Mouse (Mus musculus) bone marrow macrophage, adult 2 months (primary cell): ENCODE measurements at regions not wholly inside any gene's neighbourhood (a gene's known extent, or its start where the extent isn't known, plus 50 kb on each side); places are given as distances from the start of the nearest gene placed in this dataset.

ENCODE experiments used
- CTCF ChIP-seq: IDR thresholded peaks from 2 replicates; pipeline ENCODE4 v1.5.1; 2012; ENCODE audit warnings: low read depth, mild to moderate bottlenecking, low read length, moderate library complexity
- POLR2A ChIP-seq: IDR thresholded peaks from 2 replicates; pipeline ENCODE4 v1.6.1; 2012; ENCODE audit warnings: mild to moderate bottlenecking, low read depth, low read length, borderline replicate concordance

DNA sequence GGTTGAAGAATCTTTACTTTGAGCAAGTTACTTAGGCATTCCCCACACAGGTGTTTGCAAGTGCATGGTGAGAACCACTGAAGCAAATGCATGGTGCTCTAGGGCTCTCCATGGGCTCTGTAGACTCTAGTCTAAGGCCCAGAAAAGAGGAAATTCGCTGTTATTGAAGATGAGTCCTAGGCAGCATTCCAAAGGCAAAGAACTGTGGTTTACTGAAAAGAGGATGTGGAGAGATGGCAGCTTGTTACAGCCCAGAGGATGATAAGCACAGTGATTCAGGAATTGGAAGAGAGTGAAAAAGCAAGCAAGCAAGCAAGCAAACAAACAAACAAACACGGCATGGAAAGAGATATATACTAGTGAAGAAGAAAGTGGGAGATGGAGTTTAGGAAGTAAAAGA lies 221.6 kb downstream of the Kif20b start:
- TF ChIP-seq CTCF, result no peak
- no peak for TF ChIP-seq POLR2A
